Comparison of ENCODE assay signal across 12 mouse cellular contexts in genomic region chr19:8930771-8931170, GRCm38 (mm10). TPM values are rescaled to one million over a fixed set of nuclear protein-coding genes. Genes with fewer than 3 reads are reported as not detected.
A peak's percentile ranks its signal among the peaks of the same experiment; 100 is the strongest.
DNase-seq lines count a peak whose midpoint lies in the region; ATAC-seq and TF ChIP-seq lines count a peak whose summit lies in the region.
"Had no signal": no experiment of that assay in that cellular context is flagged by ENCODE, and none has a peak within 500 bp of the region (broad histone marks: within the 10 kb centered on the region; RNA-seq: fewer than 3 reads in every experiment).

No protein-coding gene starts in this region.

- H3K4me1 ChIP-seq in kidney, embryonic 16.5 days (ENCODE audit: insufficient read depth, low read length): peaks cover 18% of the 10 kb centered on the region
- H3K4me1 ChIP-seq in bone marrow macrophage, adult 2 months (ENCODE audit: control insufficient read depth, insufficient read depth, low read length): peaks cover 6% of the 10 kb centered on the region
- no peaks in the 10 kb centered on the region for H3K4me1 ChIP-seq in embryonic facial prominence, embryonic 14.5 days (ENCODE audit: control insufficient read depth, insufficient read depth, low read length)
- H3K4me1 ChIP-seq in liver, embryonic 14.5 days (replicated peaks; ENCODE audit: control insufficient read depth in 2 of 2, insufficient read depth in 2 of 2, low read length in 1 of 2): peaks cover 20 to 30% of the 10 kb centered on the region in 2 experiments

- no peak for TF ChIP-seq CTCF in bone marrow macrophage, adult 2 months (IDR thresholded peaks at IDR 0.05; ENCODE audit: low read depth, low read length)
- TF ChIP-seq CTCF in liver, embryonic 14.5 days (IDR thresholded peaks at IDR 0.05; ENCODE audit: low read depth): no peak

- intact Hi-C loops in gastrocnemius, postnatal 36 days (cut with DNase I): no loop called here

- no peak overlapping the region for H3K27ac ChIP-seq in kidney, embryonic 16.5 days (ENCODE audit: low read length)
- no peak overlapping the region for H3K27ac ChIP-seq in bone marrow macrophage, adult 2 months (ENCODE audit: insufficient read depth, low read depth, low read length)
- no peak overlapping the region for H3K27ac ChIP-seq in embryonic facial prominence, embryonic 14.5 days (replicated peaks; ENCODE audit: low read depth, low read length)
- no peak overlapping the region for H3K27ac ChIP-seq in liver, embryonic 14.5 days

- WGBS in kidney, embryonic 16.5 days: 74% methylated on average over 7 of the region's 7 CpGs
- WGBS in embryonic facial prominence, embryonic 14.5 days: 73% methylated on average over 7 of the region's 7 CpGs
- 69% methylated on average over 7 of the region's 7 CpGs for WGBS in liver, embryonic 14.5 days (ENCODE audit: insufficient replicate concordance)

- no peak for ATAC-seq in kidney, embryonic 16.5 days (ENCODE audit: low FRiP score, low TSS enrichment)
- ATAC-seq in embryonic facial prominence, embryonic 14.5 days (ENCODE audit: low read depth): no peak
- no peak for ATAC-seq in liver, embryonic 14.5 days (ENCODE audit: insufficient read depth)

- peak overlapping the region; percentile 91 for H3K9ac ChIP-seq in kidney, embryonic 16.5 days (replicated peaks; ENCODE audit: low read length)
- peak overlapping the region; percentile 86 for H3K9ac ChIP-seq in embryonic facial prominence, embryonic 14.5 days (ENCODE audit: low read depth, low read length)
- H3K9ac ChIP-seq in liver, embryonic 14.5 days (replicated peaks): no peak overlapping the region

- TF ChIP-seq EP300 in liver, embryonic 14.5 days (IDR thresholded peaks at IDR 0.05; ENCODE audit: low read depth): no peak

- no peak for TF ChIP-seq POLR2A in bone marrow macrophage, adult 2 months (IDR thresholded peaks at IDR 0.05; ENCODE audit: borderline replicate concordance, low read depth, low read length)

- no peaks in the 10 kb centered on the region for H3K9me3 ChIP-seq in kidney, embryonic 16.5 days (ENCODE audit: low read length)
- no peaks in the 10 kb centered on the region for H3K9me3 ChIP-seq in embryonic facial prominence, embryonic 14.5 days (ENCODE audit: control insufficient read depth, low read length)
- no peaks in the 10 kb centered on the region for H3K9me3 ChIP-seq in liver, embryonic 14.5 days (ENCODE audit: control insufficient read depth, low read length)

- H3K27me3 ChIP-seq in kidney, embryonic 16.5 days (ENCODE audit: insufficient read depth, low read length): no peaks in the 10 kb centered on the region
- no peaks in the 10 kb centered on the region for H3K27me3 ChIP-seq in embryonic facial prominence, embryonic 14.5 days (replicated peaks; ENCODE audit: control insufficient read depth, insufficient read depth, low read length)
- H3K27me3 ChIP-seq in liver, embryonic 14.5 days (ENCODE audit: control insufficient read depth, insufficient read depth, low read length): no peaks in the 10 kb centered on the region
- H3K27me3 ChIP-seq: Patski had no signal

- H3K4me2 ChIP-seq in kidney, embryonic 16.5 days (replicated peaks; ENCODE audit: low read depth, low read length): peak overlapping the region; percentile 76
- peak overlapping the region; percentile 78 for H3K4me2 ChIP-seq in embryonic facial prominence, embryonic 14.5 days (ENCODE audit: low read depth, low read length)
- peak overlapping the region; percentile 76 for H3K4me2 ChIP-seq in liver, embryonic 14.5 days (ENCODE audit: low read depth)

- peaks cover 32% of the 10 kb centered on the region for H3K36me3 ChIP-seq in kidney, embryonic 16.5 days (ENCODE audit: insufficient read depth, low read length)
- peaks cover 63% of the 10 kb centered on the region for H3K36me3 ChIP-seq in embryonic facial prominence, embryonic 14.5 days (ENCODE audit: control insufficient read depth, insufficient read depth, low read length)
- peaks cover 8% of the 10 kb centered on the region for H3K36me3 ChIP-seq in liver, embryonic 14.5 days (replicated peaks; ENCODE audit: control insufficient read depth, insufficient read depth, low read depth)

- no peak for DNase-seq in kidney, postnatal 10 days
- no peak for DNase-seq in embryonic facial prominence, embryonic 14.5 days (ENCODE audit: low spot score)
- no peak for DNase-seq in liver, embryonic 14.5 days (ENCODE audit: low read depth in 3 of 3, low spot score in 3 of 3)
- no peak for DNase-seq in adrenal gland, adult 18-20 months (ENCODE audit: low spot score in 2 of 2)
- no peak for DNase-seq in gastrocnemius, postnatal 36 days
- DNase-seq: kidney, postnatal 36 days; lung, adult 18-20 months; right cerebral cortex, adult 18-20 months; thymus, postnatal 25 days had no signal

- peak overlapping the region; percentile 90 for H3K4me3 ChIP-seq in kidney, embryonic 16.5 days (ENCODE audit: low read length)
- peak overlapping the region; percentile 79 for H3K4me3 ChIP-seq in bone marrow macrophage, adult 2 months (ENCODE audit: insufficient read depth, low read length)
- peak overlapping the region; percentile 80 for H3K4me3 ChIP-seq in embryonic facial prominence, embryonic 14.5 days (ENCODE audit: low read depth, low read length)
- H3K4me3 ChIP-seq in liver, embryonic 14.5 days (ENCODE audit: insufficient read depth in 1 of 2, low read depth in 2 of 2, low read length in 2 of 2): peak overlapping the region; percentile 70 to 72; a peak in 2 of 4 replicates

RNA-seq across cellular contexts. Expression of gene Eml3, which starts 1.4 kb away (rescaled TPM):
- 33.2 and 34.1 TPM in 2 replicates for polyA plus RNA-seq in kidney, embryonic 16.5 days (2015; fragmentation: Nextera tagmentation; extraction: Ambion mirVana)
- 33.1 and 33.7 TPM in 2 replicates for polyA plus RNA-seq in bone marrow macrophage, adult 2 months (2012; ENCODE audit: insufficient read depth, insufficient read length, missing spikeins)
- 18.2 and 20.4 TPM in 2 replicates for polyA plus RNA-seq in embryonic facial prominence, embryonic 14.5 days (2014; fragmentation: Nextera tagmentation; extraction: Ambion mirVana)
- polyA plus RNA-seq in liver, embryonic 14.5 days (2012; rRNA removed): 10.9 and 11.0 TPM in 2 replicates
- polyA plus RNA-seq in liver, embryonic 14.5 days (2014; fragmentation: Nextera tagmentation; extraction: Ambion mirVana): 5.6 and 7.8 TPM in 2 replicates
- total RNA-seq in adrenal gland, adult 18-20 months (2021): 10 to 100 TPM; 41.5 to 59.5 TPM
- 1 to 10 TPM; 5.1 to 7.3 TPM for total RNA-seq in gastrocnemius, postnatal 36 days (2021)

RNA-seq across cellular contexts. Expression of gene Rom1, which starts 1.6 kb away (rescaled TPM):
- polyA plus RNA-seq in kidney, embryonic 16.5 days (2015; fragmentation: Nextera tagmentation; extraction: Ambion mirVana): 4.3 and 4.5 TPM in 2 replicates
- 2.5 and 3.6 TPM in 2 replicates for polyA plus RNA-seq in bone marrow macrophage, adult 2 months (2012; ENCODE audit: insufficient read depth, insufficient read length, missing spikeins)
- 2.2 and 2.5 TPM in 2 replicates for polyA plus RNA-seq in embryonic facial prominence, embryonic 14.5 days (2014; fragmentation: Nextera tagmentation; extraction: Ambion mirVana)
- polyA plus RNA-seq in liver, embryonic 14.5 days (2012; rRNA removed): 2.6 and 2.8 TPM in 2 replicates
- polyA plus RNA-seq in liver, embryonic 14.5 days (2014; fragmentation: Nextera tagmentation; extraction: Ambion mirVana): 1.4 and 1.8 TPM in 2 replicates
- total RNA-seq in adrenal gland, adult 18-20 months (2021): 10 to 100 TPM; 29.8 to 49.2 TPM
- total RNA-seq in gastrocnemius, postnatal 36 days (2021): 10 to 100 TPM in 1 of 2 experiments, 1 to 10 TPM in 1; 6.9 to 11.0 TPM

RNA-seq across cellular contexts. Expression of gene B3gat3, which starts 10.6 kb away (rescaled TPM):
- 51.1 and 53.5 TPM in 2 replicates for polyA plus RNA-seq in kidney, embryonic 16.5 days (2015; fragmentation: Nextera tagmentation; extraction: Ambion mirVana)
- 35.5 and 40.8 TPM in 2 replicates for polyA plus RNA-seq in bone marrow macrophage, adult 2 months (2012; ENCODE audit: insufficient read depth, insufficient read length, missing spikeins)
- polyA plus RNA-seq in embryonic facial prominence, embryonic 14.5 days (2014; fragmentation: Nextera tagmentation; extraction: Ambion mirVana): 42.3 and 42.4 TPM in 2 replicates
- 23.1 and 26.6 TPM in 2 replicates for polyA plus RNA-seq in liver, embryonic 14.5 days (2012; rRNA removed)
- polyA plus RNA-seq in liver, embryonic 14.5 days (2014; fragmentation: Nextera tagmentation; extraction: Ambion mirVana): 15.4 and 15.8 TPM in 2 replicates
- total RNA-seq in adrenal gland, adult 18-20 months (2021): 10 to 100 TPM; 60.5 to 65.7 TPM
- total RNA-seq in gastrocnemius, postnatal 36 days (2021): 10 to 100 TPM; 28.3 to 31.2 TPM

RNA-seq across cellular contexts. Expression of gene Mta2, which starts 10.9 kb away (rescaled TPM):
- 179 and 180 TPM in 2 replicates for polyA plus RNA-seq in kidney, embryonic 16.5 days (2015; fragmentation: Nextera tagmentation; extraction: Ambion mirVana)
- polyA plus RNA-seq in bone marrow macrophage, adult 2 months (2012; ENCODE audit: insufficient read depth, insufficient read length, missing spikeins): 78.6 and 81.2 TPM in 2 replicates
- 39.7 and 43.6 TPM in 2 replicates for polyA plus RNA-seq in embryonic facial prominence, embryonic 14.5 days (2014; fragmentation: Nextera tagmentation; extraction: Ambion mirVana)
- polyA plus RNA-seq in liver, embryonic 14.5 days (2012; rRNA removed): 18.9 and 23.0 TPM in 2 replicates
- polyA plus RNA-seq in liver, embryonic 14.5 days (2014; fragmentation: Nextera tagmentation; extraction: Ambion mirVana): 18.5 and 22.8 TPM in 2 replicates
- 10 to 100 TPM; 81.1 to 89.8 TPM for total RNA-seq in adrenal gland, adult 18-20 months (2021)
- 10 to 100 TPM; 19.4 to 24.1 TPM for total RNA-seq in gastrocnemius, postnatal 36 days (2021)

RNA-seq across cellular contexts. Expression of gene Tut1, which starts 22.9 kb away (rescaled TPM):
- 36.0 and 38.3 TPM in 2 replicates for polyA plus RNA-seq in kidney, embryonic 16.5 days (2015; fragmentation: Nextera tagmentation; extraction: Ambion mirVana)
- polyA plus RNA-seq in bone marrow macrophage, adult 2 months (2012; ENCODE audit: insufficient read depth, insufficient read length, missing spikeins): 12.5 and 14.6 TPM in 2 replicates
- polyA plus RNA-seq in embryonic facial prominence, embryonic 14.5 days (2014; fragmentation: Nextera tagmentation; extraction: Ambion mirVana): 24.7 and 27.8 TPM in 2 replicates
- 9.3 and 9.5 TPM in 2 replicates for polyA plus RNA-seq in liver, embryonic 14.5 days (2012; rRNA removed)
- polyA plus RNA-seq in liver, embryonic 14.5 days (2014; fragmentation: Nextera tagmentation; extraction: Ambion mirVana): 10.0 and 11.5 TPM in 2 replicates
- total RNA-seq in adrenal gland, adult 18-20 months (2021): 10 to 100 TPM; 23.1 to 26.1 TPM
- 1 to 10 TPM; 6.0 to 7.7 TPM for total RNA-seq in gastrocnemius, postnatal 36 days (2021)
